ENCODE assay signal across 20 mouse cellular contexts in the genomic region with DNA sequence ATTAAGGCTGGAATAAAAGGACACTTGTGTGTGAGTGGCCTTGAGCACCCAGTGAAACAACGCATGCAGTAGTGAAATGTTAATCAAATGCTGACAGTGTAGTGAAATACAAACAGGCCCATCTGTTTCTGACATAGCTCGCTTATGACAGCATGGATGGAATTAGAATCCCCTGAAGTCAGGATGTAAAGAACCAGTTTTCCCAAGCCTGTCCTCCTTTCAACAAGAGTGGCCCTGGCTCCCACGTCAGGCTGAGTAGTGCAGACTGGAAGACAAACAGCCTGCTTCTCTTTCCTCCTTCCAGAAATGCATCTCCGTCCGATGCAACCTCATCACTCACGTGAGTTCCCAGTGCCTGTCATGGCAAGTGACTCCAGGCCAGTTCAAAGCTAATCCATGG. TPM values are rescaled to one million over a fixed set of nuclear protein-coding genes. Genes with fewer than 3 reads are reported as not detected.
DNase-seq lines count a peak whose midpoint lies in the region; ATAC-seq and TF ChIP-seq lines count a peak whose summit lies in the region.
"Had no signal": no experiment of that assay in that cellular context is flagged by ENCODE, and none has a peak within 500 bp of the region (broad histone marks: within the 10 kb centered on the region; RNA-seq: fewer than 3 reads in every experiment).

No protein-coding gene starts in this region.

- no peaks in the 10 kb centered on the region for H3K79me2 ChIP-seq in heart, adult 2 months (replicated peaks; ENCODE audit: control insufficient read depth, insufficient read depth, low read length)

- intact Hi-C loops in heart, adult 2 months (cut with DNase I) = no loop called here

- no peak overlapping the region for H3K4me3 ChIP-seq in forebrain, postnatal 0 days (ENCODE audit: low read depth, low read length)
- no peak overlapping the region for H3K4me3 ChIP-seq in forebrain, embryonic 13.5 days
- no peak overlapping the region for H3K4me3 ChIP-seq in heart, embryonic 15.5 days
- no peak overlapping the region for H3K4me3 ChIP-seq in heart, adult 2 months
- H3K4me3 ChIP-seq: hindbrain, embryonic 15.5 days; liver, embryonic 12.5 days; midbrain, embryonic 12.5 days; neural tube, embryonic 13.5 days had no signal

- DNase-seq in forebrain, postnatal 0 days = no peak
- DNase-seq in heart, adult 2 months = no peak
- DNase-seq in brain, adult 2 months (ENCODE audit: low read depth, low spot score) = peak; percentile 28
- DNase-seq in embryo, embryonic 11 days = peak; percentile 13
- DNase-seq in spleen, adult 12 weeks (ENCODE audit: low spot score) = no peak
- DNase-seq in adrenal gland, adult 2 months = no peak
- DNase-seq: adrenal gland, postnatal 36 days; cerebellum, adult 9-10 months; kidney, adult 2 months; kidney, postnatal 14 days; lung, postnatal 36 days; right cerebral cortex, postnatal 14 days; thymus, postnatal 14 days had no signal

- TF ChIP-seq EP300 in heart, adult 2 months (IDR thresholded peaks at IDR 0.05; ENCODE audit: insufficient read depth, low read depth, low read length) = no peak

- no peak overlapping the region for H3K27ac ChIP-seq in forebrain, postnatal 0 days (ENCODE audit: low read depth, low read length)
- no peak overlapping the region for H3K27ac ChIP-seq in forebrain, embryonic 13.5 days
- peak overlapping the region; percentile 35 for H3K27ac ChIP-seq in heart, embryonic 15.5 days
- H3K27ac ChIP-seq in heart, adult 2 months = no peak overlapping the region
- H3K27ac ChIP-seq: hindbrain, embryonic 15.5 days; liver, embryonic 12.5 days; midbrain, embryonic 12.5 days; neural tube, embryonic 13.5 days had no signal

- WGBS in forebrain, postnatal 0 days = 46% methylated on average over 6 of the region's 6 CpGs
- 59% methylated on average over 6 of the region's 6 CpGs for WGBS in forebrain, embryonic 13.5 days
- 19% methylated on average over 6 of the region's 6 CpGs for WGBS in heart, embryonic 15.5 days
- 77% methylated on average over 6 of the region's 6 CpGs for WGBS in heart, adult 2 months

- ATAC-seq in forebrain, postnatal 0 days = peak; percentile 38
- ATAC-seq in forebrain, embryonic 13.5 days = no peak
- 0 out of 2 replicates have a peak, but pooled peaks have one; percentile 47 for ATAC-seq in heart, embryonic 15.5 days (replicated peaks; ENCODE audit: insufficient number of reproducible peaks, insufficient read depth, low FRiP score, low read depth)
- ATAC-seq: liver, embryonic 12.5 days; Patski had no signal

- no peaks in the 10 kb centered on the region for H3K36me3 ChIP-seq in forebrain, postnatal 0 days (ENCODE audit: insufficient read depth)
- H3K36me3 ChIP-seq in forebrain, embryonic 13.5 days (ENCODE audit: poor library complexity, severe bottlenecking) = no peaks in the 10 kb centered on the region
- H3K36me3 ChIP-seq in heart, embryonic 15.5 days = no peaks in the 10 kb centered on the region
- no peaks in the 10 kb centered on the region for H3K36me3 ChIP-seq in heart, adult 2 months (ENCODE audit: control insufficient read depth, insufficient read depth, low read length)
- H3K36me3 ChIP-seq: hindbrain, embryonic 15.5 days; liver, embryonic 12.5 days; midbrain, embryonic 12.5 days; neural tube, embryonic 13.5 days had no signal

- no peaks in the 10 kb centered on the region for H3K9me3 ChIP-seq in forebrain, postnatal 0 days (ENCODE audit: low read length)
- no peaks in the 10 kb centered on the region for H3K9me3 ChIP-seq in forebrain, embryonic 13.5 days (replicated peaks)
- no peaks in the 10 kb centered on the region for H3K9me3 ChIP-seq in heart, embryonic 15.5 days (replicated peaks)
- H3K9me3 ChIP-seq: hindbrain, embryonic 15.5 days; liver, embryonic 12.5 days; midbrain, embryonic 12.5 days; neural tube, embryonic 13.5 days had no signal

- no peaks in the 10 kb centered on the region for H3K4me1 ChIP-seq in forebrain, postnatal 0 days (ENCODE audit: insufficient read depth)
- no peaks in the 10 kb centered on the region for H3K4me1 ChIP-seq in forebrain, embryonic 13.5 days
- H3K4me1 ChIP-seq in heart, embryonic 15.5 days (replicated peaks) = peaks cover 15% of the 10 kb centered on the region
- H3K4me1 ChIP-seq in heart, adult 2 months (ENCODE audit: control insufficient read depth, insufficient read depth, low read length) = no peaks in the 10 kb centered on the region
- H3K4me1 ChIP-seq: hindbrain, embryonic 15.5 days; liver, embryonic 12.5 days; midbrain, embryonic 12.5 days; neural tube, embryonic 13.5 days had no signal

- no peak for TF ChIP-seq CTCF in forebrain, postnatal 0 days (IDR thresholded peaks at IDR 0.05; ENCODE audit: low read depth)
- TF ChIP-seq CTCF in heart, adult 2 months (IDR thresholded peaks at IDR 0.05) = no peak

- H3K4me2 ChIP-seq in forebrain, postnatal 0 days (ENCODE audit: low read depth) = no peak overlapping the region
- H3K4me2 ChIP-seq in forebrain, embryonic 13.5 days = no peak overlapping the region
- no peak overlapping the region for H3K4me2 ChIP-seq in heart, embryonic 15.5 days
- H3K4me2 ChIP-seq: hindbrain, embryonic 15.5 days; liver, embryonic 12.5 days; midbrain, embryonic 12.5 days; neural tube, embryonic 13.5 days had no signal

- no peaks in the 10 kb centered on the region for H3K27me3 ChIP-seq in forebrain, postnatal 0 days (ENCODE audit: insufficient read depth, low read length)
- H3K27me3 ChIP-seq in forebrain, embryonic 13.5 days = no peaks in the 10 kb centered on the region
- no peaks in the 10 kb centered on the region for H3K27me3 ChIP-seq in heart, embryonic 15.5 days
- H3K27me3 ChIP-seq in heart, adult 2 months (ENCODE audit: control insufficient read depth, insufficient read depth, low read length) = no peaks in the 10 kb centered on the region; the same call in 1 of the 2 replicates
- H3K27me3 ChIP-seq: hindbrain, embryonic 15.5 days; midbrain, embryonic 12.5 days; neural tube, embryonic 13.5 days; Patski had no signal

- no peak for TF ChIP-seq POLR2A in heart, adult 2 months (IDR thresholded peaks at IDR 0.05; ENCODE audit: insufficient read depth, low read depth, low read length)

- H3K9ac ChIP-seq in forebrain, postnatal 0 days = no peak overlapping the region
- no peak overlapping the region for H3K9ac ChIP-seq in forebrain, embryonic 13.5 days
- no peak overlapping the region for H3K9ac ChIP-seq in heart, embryonic 15.5 days
- no peak overlapping the region for H3K9ac ChIP-seq in heart, adult 2 months (ENCODE audit: low read depth, low read length)
- H3K9ac ChIP-seq: hindbrain, embryonic 15.5 days; liver, embryonic 12.5 days; midbrain, embryonic 12.5 days; neural tube, embryonic 13.5 days had no signal

RNA-seq across cellular contexts. Expression of gene Cxcl12, which starts 42.2 kb away (rescaled TPM):
- 26.5 and 32.0 TPM in 2 replicates for total RNA-seq in forebrain, postnatal 0 days (2014; rRNA removed)
- polyA plus RNA-seq in forebrain, postnatal 0 days (2015; fragmentation: Nextera tagmentation; extraction: Ambion mirVana) = 70.7 and 99.6 TPM in 2 replicates
- polyA plus RNA-seq in forebrain, embryonic 13.5 days (2015; fragmentation: Nextera tagmentation; extraction: Ambion mirVana) = 38.0 and 59.0 TPM in 2 replicates
- 128 and 180 TPM in 2 replicates for polyA plus RNA-seq in heart, embryonic 15.5 days (2015; fragmentation: Nextera tagmentation; extraction: Ambion mirVana)
- total RNA-seq in heart, adult 2 months (2021) = 100 to 1,000 TPM in 1 of 2 experiments, 10 to 100 TPM in 1; 97.9 to 116 TPM
- 101 and 166 TPM in 2 replicates for polyA plus RNA-seq in heart, adult 2 months (2012; rRNA removed)
- total RNA-seq in adrenal gland, adult 2 months (2021) = 10 to 100 TPM; 51.9 to 67.4 TPM
- polyA plus RNA-seq in adrenal gland, adult 2 months (2012; rRNA removed) = 141 and 151 TPM in 2 replicates

Comparison
In these comparisons a context has a peak if more than half of its experiments do, and no peak if none do; other contexts are left out.
1. DNase-seq: peak in brain, adult 2 months (single experiment) and embryo, embryonic 11 days (single experiment); none in forebrain, postnatal 0 days (single experiment), heart, adult 2 months (0 of 2), spleen, adult 12 weeks (single experiment) and adrenal gland, adult 2 months (single experiment).